15 mouse cellular contexts compared by ENCODE assay signal in the genomic region with DNA sequence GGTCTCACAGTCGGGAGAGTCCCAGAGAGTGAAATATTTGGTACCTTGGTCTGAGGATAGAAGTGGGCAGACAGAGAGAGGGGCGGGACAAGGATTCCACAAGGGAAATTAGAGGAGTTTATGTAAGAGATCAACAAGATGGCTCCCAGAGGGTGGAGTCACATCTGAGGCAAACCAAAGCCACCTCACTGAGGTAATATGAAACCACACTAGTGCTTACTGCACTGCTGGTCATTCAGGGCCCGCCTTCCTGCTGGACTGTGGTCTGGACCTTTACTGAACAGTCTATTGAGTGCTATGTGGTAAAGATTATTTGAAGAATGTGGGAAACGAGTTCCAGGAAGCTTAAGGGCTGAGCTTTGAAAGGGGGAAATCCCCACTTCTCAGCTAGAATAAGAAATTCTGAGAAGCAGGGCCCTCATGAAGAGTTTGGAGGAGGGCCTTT. TPM values are rescaled to one million over a fixed set of nuclear protein-coding genes. Genes with fewer than 3 reads are reported as not detected.
A peak's percentile ranks its signal among the peaks of the same experiment; 100 is the strongest.
DNase-seq lines count a peak whose midpoint lies in the region; ATAC-seq and TF ChIP-seq lines count a peak whose summit lies in the region.
"Had no signal": no experiment of that assay in that cellular context is flagged by ENCODE, and none has a peak within 500 bp of the region (broad histone marks: within the 10 kb centered on the region; RNA-seq: fewer than 3 reads in every experiment).

No protein-coding gene starts in this region.

- no peaks in the 10 kb centered on the region for H3K9me3 ChIP-seq in ES-Bruce4 (replicated peaks; ENCODE audit: control insufficient read depth, insufficient read depth, low read length, poor library complexity, severe bottlenecking)
- no peaks in the 10 kb centered on the region for H3K9me3 ChIP-seq in lung, embryonic 16.5 days (ENCODE audit: control insufficient read depth, low read length)

- H3K9ac ChIP-seq in ES-Bruce4 (ENCODE audit: low read depth, poor library complexity, severe bottlenecking): 0 out of 2 replicates have a peak overlapping the region, but pooled peaks have one; percentile 40
- H3K9ac ChIP-seq in lung, embryonic 16.5 days (ENCODE audit: low read length): no peak overlapping the region

- DNase-seq in 3134 (ENCODE audit: extremely low read depth, insufficient read length, low spot score): peak; percentile 62
- peak; percentile 71 for DNase-seq in fibroblast of lung, adult 2 months (ENCODE audit: low read depth)
- DNase-seq in cerebellum, postnatal 10 days: no peak
- no peak for DNase-seq in gastrocnemius, postnatal 25 days
- DNase-seq in retina, embryonic 14.5 days (ENCODE audit: low spot score): no peak
- DNase-seq in B cell, adult 2 months: no peak
- DNase-seq: cerebellum, adult 9-10 months had no signal

- H3K27ac ChIP-seq in ES-Bruce4 (ENCODE audit: insufficient read depth, low read length): peak overlapping the region; percentile 84
- H3K27ac ChIP-seq in lung, embryonic 16.5 days (ENCODE audit: low read length): no peak overlapping the region
- H3K27ac ChIP-seq: macrophage had no signal

- no peaks in the 10 kb centered on the region for H3K27me3 ChIP-seq in ES-Bruce4 (ENCODE audit: control insufficient read depth, insufficient read depth, low read length, poor library complexity, severe bottlenecking)
- H3K27me3 ChIP-seq in lung, embryonic 16.5 days (ENCODE audit: control insufficient read depth, insufficient read depth, low read depth, low read length): no peaks in the 10 kb centered on the region

- TF ChIP-seq CTCF in ES-Bruce4 (IDR thresholded peaks at IDR 0.05; ENCODE audit: low read depth, low read length): no peak

- peak; percentile 36; the same call in 1 of the 2 replicates for ATAC-seq in lung, embryonic 16.5 days (ENCODE audit: low read depth)
- ATAC-seq: intestine, embryonic 16.5 days had no signal

- WGBS in lung, embryonic 16.5 days: 40% methylated on average over 4 of the region's 4 CpGs

- peak overlapping the region; percentile 12; the same call in 1 of the 2 replicates for H3K4me3 ChIP-seq in ES-Bruce4 (ENCODE audit: low read depth, low read length)
- no peak overlapping the region for H3K4me3 ChIP-seq in lung, embryonic 16.5 days (ENCODE audit: low read length)

- H3K4me2 ChIP-seq in lung, embryonic 16.5 days (ENCODE audit: low read depth, low read length): no peak overlapping the region

- H3K4me1 ChIP-seq in ES-Bruce4 (ENCODE audit: control insufficient read depth, insufficient read depth, low read length): peaks cover 3% of the 10 kb centered on the region
- H3K4me1 ChIP-seq in lung, embryonic 16.5 days (replicated peaks; ENCODE audit: control insufficient read depth, insufficient read depth, low read length): no peaks in the 10 kb centered on the region

- no peak for TF ChIP-seq POLR2A in ES-Bruce4 (IDR thresholded peaks at IDR 0.05; ENCODE audit: insufficient read depth, low read length)

- H3K36me3 ChIP-seq in ES-Bruce4 (ENCODE audit: control insufficient read depth, insufficient read depth, low read length, poor library complexity, severe bottlenecking): no peaks in the 10 kb centered on the region
- no peaks in the 10 kb centered on the region for H3K36me3 ChIP-seq in lung, embryonic 16.5 days (ENCODE audit: control insufficient read depth, insufficient read depth, low read length)

- no peak for TF ChIP-seq EP300 in ES-Bruce4 (IDR thresholded peaks at IDR 0.05; ENCODE audit: insufficient read depth, low read depth, low read length)

RNA-seq across cellular contexts. Expression of gene Slc5a1, which starts 17.9 kb away (rescaled TPM):
- 0.78 and 1.1 TPM in 2 replicates for polyA plus RNA-seq in ES-Bruce4 (2011; ENCODE audit: insufficient read depth, insufficient read length, low read depth, missing spikeins)
- polyA plus RNA-seq in lung, embryonic 16.5 days (2015; fragmentation: Nextera tagmentation; extraction: Ambion mirVana): 0.13 and 0.34 TPM in 2 replicates
- not detected for total RNA-seq in gastrocnemius, postnatal 25 days (2021)
- total RNA-seq: gastrocnemius, adult 8-10 months; left cerebral cortex, postnatal 36 days; MEL had no signal
- polyA plus RNA-seq: heart, postnatal 0 days; macrophage had no signal

Comparison
In these comparisons a context has a peak if more than half of its experiments do, and no peak if none do; other contexts are left out.
1. DNase-seq: peak in 3134 (single experiment) and fibroblast of lung, adult 2 months (single experiment); none in cerebellum, postnatal 10 days (0 of 2), gastrocnemius, postnatal 25 days (single experiment), retina, embryonic 14.5 days (single experiment) and B cell, adult 2 months (0 of 2).